Mouse (Mus musculus) lung, adult 2 months (tissue): ENCODE data around the gene Arhgap32.

ENCODE experiments used
- CTCF ChIP-seq: fragments of 200-500 bp; IDR thresholded peaks from 2 replicates; pipeline ENCODE4 v1.5.1; 2011; ENCODE audit warnings: mild to moderate bottlenecking, low read length, control low read depth; ENCODE audit not compliant: insufficient read depth
- POLR2A ChIP-seq: fragments of 200-500 bp; IDR thresholded peaks from 2 replicates; pipeline ENCODE4 v1.6.1; 2011; ENCODE audit warnings: low read depth, mild to moderate bottlenecking, control low read depth, low read length, borderline replicate concordance; ENCODE audit errors: extremely low read depth

GRCm38 (mm10) chr9:32240449-32240848 is 124.5 kb downstream of the Arhgap32 start:
- TF ChIP-seq CTCF (no peak), POLR2A (no peak)
